Mouse (Mus musculus) embryonic facial prominence, embryonic 10.5 days (tissue): Measurements from ENCODE around the gene Gm20671. TPM values are rescaled to one million over a fixed set of nuclear protein-coding genes. Genes with fewer than 3 reads are reported as not detected.
"Not testable (repeated sequence)": the region's sequence is repeated elsewhere in the genome, so short reads cannot be mapped to it uniquely, and the experiment has no call there.

Source experiments
- DNase-seq: peaks from one replicate; pipeline ENCODE4 v3.0.0-alpha.2; 2017; ENCODE audit warnings: low spot score
- H3K27ac ChIP-seq: fragments of 300-500 bp; sonication (generic); replicated peaks from 2 replicates; pipeline ENCODE4 v1.5.1; 2016; ENCODE audit warnings: mild to moderate bottlenecking
- H3K27me3 ChIP-seq: fragments of 300-500 bp; sonication (generic); replicated peaks from 2 replicates; pipeline ENCODE4 v1.6.1; 2016; ENCODE audit warnings: low read depth, mild to moderate bottlenecking; ENCODE audit not compliant: poor library complexity, severe bottlenecking
- H3K36me3 ChIP-seq: fragments of 300-500 bp; sonication (generic); replicated peaks from 2 replicates; pipeline ENCODE4 v1.6.1; 2016; ENCODE audit warnings: mild to moderate bottlenecking, moderate library complexity
- H3K4me1 ChIP-seq: fragments of 300-500 bp; sonication (generic); 2 replicates; pipeline ENCODE4 v1.6.1; 2016
- H3K4me3 ChIP-seq: fragments of 300-500 bp; sonication (generic); 2 replicates; pipeline ENCODE4 v1.5.1; 2016; ENCODE audit warnings: mild to moderate bottlenecking, moderate library complexity
- H3K9me3 ChIP-seq: fragments of 300-500 bp; sonication (generic); 2 replicates; pipeline ENCODE4 v1.6.1; 2016; ENCODE audit warnings: mild to moderate bottlenecking
- whole genome bisulfite sequencing: fragments of 180-500 bp; shearing (Covaris S2); methylation state at CpG from one replicate; pipeline ENCODE4 v1.1.7; 2016; 5-methylcytosine and 5-hydroxymethylcytosine counted together
- polyA plus RNA-seq: library from polyadenylated mRNA; unstranded; fragments of >200 nt; fragmentation: Nextera tagmentation; extraction: Ambion mirVana; gene quantifications from 2 replicates; pipeline ENCODE4 v1.2.1, GENCODE M21; 2016

Gm20671 gene
- polyA plus RNA-seq, 1 experiment from 2014 or later: not detected

DNA sequence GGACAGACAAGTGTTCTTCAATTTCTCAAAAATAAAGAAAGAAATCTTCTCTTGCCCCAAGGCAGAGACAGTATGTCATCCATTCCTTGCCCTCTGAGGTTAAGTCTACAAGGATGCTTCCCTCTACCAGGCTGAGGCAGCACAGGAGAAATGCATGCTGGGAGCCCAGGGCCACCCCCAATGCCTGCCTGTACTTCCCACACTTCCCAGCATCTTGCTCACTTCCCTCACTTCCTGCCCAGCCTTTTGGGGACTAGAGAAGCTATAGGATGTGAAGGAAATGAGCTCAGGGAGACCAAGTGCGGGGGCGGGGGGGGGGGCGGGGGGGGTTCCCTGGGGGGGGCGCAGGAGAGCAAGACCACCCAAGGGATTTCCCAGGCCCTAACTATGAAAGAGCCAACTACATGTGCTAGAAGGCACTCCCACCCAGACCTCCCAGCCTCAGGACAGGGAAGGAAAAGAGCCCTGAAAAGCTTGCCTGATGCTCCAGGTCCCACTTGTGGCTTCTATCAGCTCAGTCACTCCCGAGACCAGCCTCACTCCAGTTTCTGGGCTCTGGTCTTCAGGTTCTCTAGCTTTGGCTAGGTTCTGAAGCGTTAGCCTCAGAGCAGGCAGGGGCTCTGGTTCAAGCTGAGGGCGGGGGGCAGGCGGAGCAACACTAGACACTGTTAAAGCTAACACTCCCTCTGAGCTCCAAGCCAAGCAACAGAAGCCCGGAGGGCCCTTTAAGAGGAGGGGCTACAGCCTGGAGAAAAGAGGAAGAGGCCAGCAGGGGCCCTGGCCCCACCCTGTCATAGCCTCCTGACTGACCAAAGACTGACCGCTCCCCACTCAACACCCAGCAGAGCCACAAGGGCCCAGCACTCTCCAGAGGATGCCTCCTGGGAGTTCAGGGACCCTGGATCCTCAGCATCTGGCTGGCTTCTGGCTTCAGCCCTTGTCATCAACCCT is 80.9 kb downstream of the Gm20671 start:
- H3K4me3 ChIP-seq: peak overlapping the region; percentile 50
- H3K27me3 ChIP-seq: no peaks in the 10 kb centered on the region
- 0 out of 2 replicates have a peak, but pooled peaks cover 2% of the 10 kb centered on the region for H3K36me3 ChIP-seq
- peak overlapping the region; percentile 79 for H3K27ac ChIP-seq
- no peaks in the 10 kb centered on the region for H3K9me3 ChIP-seq
- peak; percentile 67 for DNase-seq
- peaks cover 37% of the 10 kb centered on the region for H3K4me1 ChIP-seq
- 8% methylated on average over 10 of the region's 10 CpGs for WGBS

DNA sequence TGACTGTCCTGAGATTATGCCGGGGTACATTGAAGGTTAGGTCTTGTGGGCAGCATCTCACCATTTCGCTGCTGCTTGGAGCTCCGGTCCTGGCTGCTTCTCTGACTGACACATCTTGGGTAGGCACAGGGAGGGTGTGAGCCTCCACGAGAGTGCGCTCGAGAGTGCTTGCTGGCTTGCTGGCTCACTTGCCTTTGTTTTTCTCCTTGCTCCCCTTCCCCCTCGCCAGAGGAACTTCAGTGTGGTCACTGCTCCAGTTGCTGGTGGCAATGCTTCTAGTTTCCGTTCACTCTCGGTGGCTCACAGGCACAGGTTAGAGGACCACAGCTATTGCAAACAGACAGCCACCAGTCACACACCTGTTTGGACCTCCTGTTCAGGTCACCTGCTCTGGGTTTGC is 84.8 kb downstream of the Gm20671 start:
- H3K27me3 ChIP-seq: no peaks in the 10 kb centered on the region
- H3K4me1 ChIP-seq: peaks cover 36% of the 10 kb centered on the region
- H3K4me3 ChIP-seq: no peak overlapping the region
- 60% methylated on average over 9 of the region's 9 CpGs for WGBS
- no peaks in the 10 kb centered on the region for H3K9me3 ChIP-seq
- peak; percentile 21 for DNase-seq
- H3K27ac ChIP-seq: peak overlapping the region; percentile 41; the same call in 1 of the 2 replicates
- H3K36me3 ChIP-seq: peaks cover 17% of the 10 kb centered on the region

DNA sequence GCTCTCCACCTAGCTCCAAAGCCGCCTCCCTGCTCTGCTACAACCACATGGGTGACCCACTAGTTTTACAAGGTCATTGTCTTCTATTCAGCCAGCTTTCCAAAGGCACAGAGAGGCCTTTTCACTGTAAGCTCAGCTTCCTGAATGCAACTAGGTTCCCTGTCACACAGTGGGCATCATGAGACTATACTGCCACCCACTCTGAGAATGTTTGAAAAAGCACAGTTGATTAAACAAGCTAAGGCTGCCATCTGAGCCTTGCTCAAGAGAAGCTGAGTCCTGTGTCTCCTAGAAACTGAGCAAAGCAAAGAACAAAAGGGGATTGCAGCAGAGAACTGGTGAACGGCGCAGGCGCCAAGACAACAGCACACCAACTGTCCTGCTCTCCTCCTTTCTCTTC is 85.5 kb downstream of the Gm20671 start:
- not testable (repeated sequence) for H3K9me3 ChIP-seq, H3K27me3 ChIP-seq, H3K27ac ChIP-seq, H3K4me3 ChIP-seq, DNase-seq
- Histone ChIP-seq H3K36me3 (peaks cover 25% of the 10 kb centered on the region), H3K4me1 (peaks cover 29% of the 10 kb centered on the region)
- 82% methylated on average over 4 of the region's 4 CpGs for WGBS

DNA sequence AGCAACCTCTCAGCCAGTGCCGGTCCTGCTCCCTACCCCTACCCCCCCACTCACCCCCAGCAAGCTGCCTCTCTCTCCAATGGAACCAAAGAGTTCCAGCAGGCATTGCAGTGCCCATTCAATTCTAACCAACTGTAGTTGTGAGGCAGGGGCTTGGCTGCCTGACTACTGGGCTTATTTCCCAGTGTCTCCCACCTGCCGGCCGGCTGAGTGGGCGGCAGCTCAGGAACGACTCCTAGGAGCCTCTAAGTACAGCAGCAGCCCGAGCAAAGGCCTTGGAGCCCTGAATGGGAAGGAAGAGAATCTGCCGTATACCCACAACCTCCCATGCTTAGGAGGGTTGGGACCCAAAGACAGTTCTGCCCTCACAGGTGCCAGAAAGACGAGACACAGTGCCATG is 86.1 kb downstream of the Gm20671 start:
- 84% methylated on average over 8 of the region's 8 CpGs for WGBS
- H3K27me3 ChIP-seq, H3K27ac ChIP-seq, DNase-seq, H3K4me3 ChIP-seq, H3K9me3 ChIP-seq: not testable (repeated sequence)
- Histone ChIP-seq H3K36me3 (peaks cover 29% of the 10 kb centered on the region), H3K4me1 (peaks cover 23% of the 10 kb centered on the region)

DNA sequence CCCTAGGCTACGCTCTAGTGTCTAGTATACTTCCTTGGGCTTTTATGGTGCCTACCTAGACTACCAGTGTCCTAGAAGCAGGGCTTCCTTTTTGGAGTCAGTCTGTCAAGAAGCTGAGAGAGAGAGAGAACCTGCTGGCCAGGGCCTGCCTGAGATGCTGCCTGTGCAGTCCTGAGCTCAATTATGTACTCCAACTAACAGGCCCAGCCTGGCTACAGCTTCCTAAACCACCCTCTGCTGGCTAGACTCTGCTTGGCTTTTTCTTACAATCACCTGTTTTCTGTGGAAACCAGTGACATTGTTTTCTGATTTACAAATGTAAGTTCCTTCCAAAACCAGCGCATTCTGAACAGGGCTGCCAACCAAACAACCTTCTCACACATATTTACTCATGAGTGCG is 86.8 kb downstream of the Gm20671 start:
- H3K27ac ChIP-seq: no peak overlapping the region
- DNase-seq: no peak
- H3K4me3 ChIP-seq: no peak overlapping the region
- WGBS: 88% methylated on average over 3 of the region's 3 CpGs
- H3K27me3 ChIP-seq: no peaks in the 10 kb centered on the region
- H3K4me1 ChIP-seq: peaks cover 16% of the 10 kb centered on the region
- no peaks in the 10 kb centered on the region for H3K9me3 ChIP-seq
- peaks cover 36% of the 10 kb centered on the region for H3K36me3 ChIP-seq

DNA sequence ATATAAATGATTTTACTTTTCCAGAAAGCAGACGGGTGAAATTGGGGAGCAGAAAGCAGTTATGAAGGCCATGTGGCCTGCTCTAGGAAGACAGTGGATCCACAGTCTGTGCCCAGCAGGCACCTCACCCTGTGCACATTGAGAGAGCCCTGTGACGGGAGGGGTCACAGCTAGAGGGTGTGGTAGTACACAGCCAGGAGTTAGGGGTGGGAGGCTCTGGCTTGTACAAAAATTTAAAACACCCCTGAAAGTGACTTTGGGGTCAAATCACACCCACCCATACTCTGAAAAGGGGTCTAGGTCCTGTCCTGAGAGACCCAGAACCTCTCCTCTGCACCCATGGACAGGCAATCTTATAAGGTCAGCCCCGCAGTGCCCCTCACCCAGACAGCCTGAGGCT is 90.1 kb downstream of the Gm20671 start:
- not testable (repeated sequence) for H3K4me3 ChIP-seq, H3K27me3 ChIP-seq, H3K27ac ChIP-seq, DNase-seq, H3K9me3 ChIP-seq, H3K4me1 ChIP-seq
- H3K36me3 ChIP-seq: peaks cover 54% of the 10 kb centered on the region
- WGBS: 95% methylated on average over 3 of the region's 3 CpGs

DNA sequence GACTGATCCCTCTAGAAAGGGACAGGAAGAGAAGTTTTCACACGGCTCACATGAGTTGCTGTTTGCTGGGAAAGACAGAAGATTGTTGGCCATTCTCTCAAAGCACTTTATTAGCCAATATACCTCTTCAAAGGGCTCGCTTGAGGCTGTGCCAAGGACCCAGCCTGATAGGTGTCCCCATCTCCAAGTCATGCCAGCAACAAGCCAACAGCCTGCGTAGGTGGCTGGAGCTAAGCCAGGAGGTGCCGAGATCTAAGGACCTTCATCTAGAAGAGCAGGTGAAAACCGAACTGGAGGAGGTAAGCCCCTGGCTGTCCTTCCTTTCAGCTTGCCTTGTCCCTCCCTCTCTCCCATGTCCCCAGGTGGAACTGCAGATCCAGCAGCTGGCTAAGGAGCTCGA is 91.1 kb downstream of the Gm20671 start:
- peaks cover 53% of the 10 kb centered on the region for H3K36me3 ChIP-seq
- no peaks in the 10 kb centered on the region for H3K4me1 ChIP-seq
- no peak overlapping the region for H3K4me3 ChIP-seq
- H3K9me3 ChIP-seq: peaks cover 2% of the 10 kb centered on the region; the same call in 1 of the 2 replicates
- H3K27me3 ChIP-seq: no peaks in the 10 kb centered on the region
- no peak overlapping the region for H3K27ac ChIP-seq
- 91% methylated on average over 6 of the region's 6 CpGs for WGBS
- no peak for DNase-seq

DNA sequence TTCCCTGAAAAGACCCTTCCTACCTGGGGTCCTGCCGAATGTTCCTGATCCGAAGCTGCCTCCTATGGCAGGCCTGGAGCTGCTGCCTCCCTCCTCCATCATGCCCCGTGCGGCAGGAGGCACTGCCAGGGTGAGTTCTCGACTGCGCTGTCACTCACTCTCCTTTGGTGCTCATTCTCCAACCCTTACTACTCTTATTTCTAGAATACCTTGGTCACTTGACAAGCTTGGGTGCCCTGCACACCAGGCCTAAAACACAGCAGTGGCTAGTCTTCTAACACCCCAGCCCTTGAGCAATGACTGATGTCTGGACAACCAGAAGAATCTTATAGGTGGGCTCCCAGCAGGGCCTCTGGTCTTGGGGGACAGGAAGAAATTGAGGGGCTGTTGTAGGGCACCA is 93.0 kb downstream of the Gm20671 start:
- peaks cover 53% of the 10 kb centered on the region for H3K36me3 ChIP-seq
- H3K9me3 ChIP-seq, DNase-seq, H3K4me1 ChIP-seq, H3K27me3 ChIP-seq, H3K4me3 ChIP-seq, H3K27ac ChIP-seq: not testable (repeated sequence)
- WGBS: 95% methylated on average over 6 of the region's 6 CpGs

DNA sequence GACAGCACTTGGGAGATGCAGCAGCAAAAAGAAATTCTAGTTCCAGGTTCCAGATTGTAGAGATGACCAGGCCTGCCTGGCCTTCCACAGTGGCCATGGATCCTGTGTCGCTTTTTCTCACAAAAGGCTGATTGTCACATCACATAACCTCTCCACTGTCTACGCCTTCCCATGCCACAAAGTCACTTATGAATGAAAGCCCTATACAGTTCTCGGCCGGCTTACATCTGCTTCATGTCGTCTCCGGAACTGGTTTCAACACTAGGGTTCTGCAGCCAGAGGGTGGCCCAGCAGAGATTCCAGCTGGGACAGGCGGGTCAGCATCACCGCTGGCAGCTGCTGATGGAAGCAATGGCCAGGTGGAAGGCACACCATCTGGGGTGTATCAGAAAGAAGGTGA is 98.1 kb downstream of the Gm20671 start:
- no peak overlapping the region for H3K27ac ChIP-seq
- H3K9me3 ChIP-seq: peaks cover 4% of the 10 kb centered on the region
- no peak overlapping the region for H3K4me3 ChIP-seq
- peaks cover 7% of the 10 kb centered on the region for H3K36me3 ChIP-seq
- no peak for DNase-seq
- 71% methylated on average over 8 of the region's 8 CpGs for WGBS
- no peaks in the 10 kb centered on the region for H3K27me3 ChIP-seq
- H3K4me1 ChIP-seq: 0 out of 2 replicates have a peak, but pooled peaks cover 4% of the 10 kb centered on the region

DNA sequence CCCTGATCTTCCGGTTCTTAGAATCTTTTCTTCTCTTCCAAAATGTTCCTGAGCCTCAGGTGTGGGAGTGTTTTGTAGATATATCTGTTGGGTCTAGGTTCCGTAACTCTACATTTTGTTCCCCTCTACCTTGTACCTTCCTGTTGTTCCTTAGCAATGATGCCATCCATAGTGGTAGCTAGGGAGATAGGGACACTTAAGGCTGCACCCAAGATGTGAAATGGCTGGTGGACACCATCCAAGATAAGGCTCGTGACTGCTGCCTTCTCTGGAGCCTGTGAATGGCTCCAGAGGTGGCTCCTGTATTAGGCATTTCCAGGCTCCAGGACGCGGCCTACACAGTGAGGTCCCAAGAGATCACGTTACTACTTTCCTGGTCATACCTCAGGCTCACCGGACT is 98.6 kb downstream of the Gm20671 start:
- Histone ChIP-seq H3K27me3 (no peaks in the 10 kb centered on the region), H3K4me3 (no peak overlapping the region), H3K36me3 (peaks cover 2% of the 10 kb centered on the region), H3K27ac (no peak overlapping the region), H3K9me3 (peaks cover 2% of the 10 kb centered on the region; the same call in 1 of the 2 replicates), H3K4me1 (0 out of 2 replicates have a peak, but pooled peaks cover 4% of the 10 kb centered on the region)
- 83% methylated on average over 7 of the region's 7 CpGs for WGBS
- DNase-seq: no peak

DNA sequence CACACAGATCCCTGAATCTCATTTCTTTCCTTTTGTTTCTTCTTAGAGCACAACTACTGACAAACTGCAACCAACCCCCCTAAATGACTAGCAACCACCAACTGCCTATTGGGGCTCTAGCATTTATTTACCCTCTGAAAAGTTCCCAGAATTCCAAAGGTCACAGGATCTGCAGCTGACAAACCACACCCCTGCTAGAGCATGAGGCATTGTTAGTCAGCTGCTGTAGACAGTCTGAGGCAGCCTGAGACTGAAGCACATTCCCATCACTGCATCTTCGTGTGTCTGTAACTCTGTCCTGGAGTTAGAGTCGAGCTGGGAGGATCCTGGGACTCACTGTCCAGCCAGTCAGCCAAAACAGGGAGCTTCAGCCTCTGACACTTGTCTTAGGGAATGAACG is 101.5 kb downstream of the Gm20671 start:
- H3K4me1 ChIP-seq, H3K27ac ChIP-seq, H3K27me3 ChIP-seq, H3K9me3 ChIP-seq, DNase-seq, H3K36me3 ChIP-seq, H3K4me3 ChIP-seq: not testable (repeated sequence)
- WGBS: 75% methylated on average over 3 of the region's 3 CpGs

DNA sequence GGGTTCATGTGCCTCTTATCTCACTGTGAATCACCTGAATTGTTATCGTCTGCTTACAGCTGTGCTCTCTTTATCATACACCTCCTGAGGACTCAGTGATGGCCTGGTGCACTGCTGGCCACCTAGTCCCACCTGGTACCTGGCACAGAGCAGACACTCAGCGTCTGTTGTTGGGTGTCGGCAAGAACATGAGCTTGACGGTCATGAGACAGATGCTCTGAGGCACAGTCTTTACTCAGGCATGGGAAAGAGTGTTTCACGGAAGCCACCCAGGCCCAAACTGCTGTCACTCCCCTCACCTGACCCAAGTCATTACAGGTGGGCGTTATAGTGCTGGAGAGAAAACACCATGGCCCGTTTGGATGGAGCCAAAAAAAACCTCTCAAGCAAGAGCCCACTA is 102.9 kb downstream of the Gm20671 start:
- no peak overlapping the region for H3K27ac ChIP-seq
- H3K4me1 ChIP-seq: peaks cover 9% of the 10 kb centered on the region; the same call in 1 of the 2 replicates
- 85% methylated on average over 7 of the region's 7 CpGs for WGBS
- DNase-seq: peak; percentile 0
- H3K4me3 ChIP-seq: no peak overlapping the region
- peaks cover 2% of the 10 kb centered on the region; the same call in 1 of the 2 replicates for H3K9me3 ChIP-seq
- H3K36me3 ChIP-seq: no peaks in the 10 kb centered on the region
- H3K27me3 ChIP-seq: no peaks in the 10 kb centered on the region

DNA sequence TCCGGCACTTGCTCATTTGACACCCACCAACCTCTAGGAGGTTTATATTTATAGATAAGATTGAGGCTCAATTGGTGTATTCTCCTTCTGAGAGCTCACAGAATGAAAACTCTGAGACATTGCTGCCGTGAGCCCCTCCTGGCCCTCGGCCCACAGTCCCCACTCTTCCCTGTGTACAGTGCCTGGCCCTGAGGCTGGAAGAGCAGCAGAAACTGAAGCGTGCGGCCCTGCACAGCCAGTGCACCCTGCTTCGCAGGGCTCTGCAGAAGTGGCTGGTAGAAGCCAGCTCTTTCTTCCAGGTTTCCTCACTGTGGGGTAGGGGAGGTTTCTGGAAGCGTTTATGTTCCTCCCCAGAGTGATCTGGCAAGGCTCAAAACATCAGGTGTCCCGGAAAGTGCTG is 104.2 kb downstream of the Gm20671 start:
- DNase-seq: peak; percentile 5
- H3K27ac ChIP-seq, H3K4me3 ChIP-seq, H3K27me3 ChIP-seq, H3K36me3 ChIP-seq, H3K9me3 ChIP-seq, H3K4me1 ChIP-seq: not testable (repeated sequence)
- 87% methylated on average over 8 of the region's 8 CpGs for WGBS
